Mouse (Mus musculus): ENCODE results near the gene Srebf2.
"Not testable (repeated sequence)": the region's sequence is repeated elsewhere in the genome, so short reads cannot be mapped to it uniquely, and the experiment has no call there.

The Srebf2 gene

DNA sequence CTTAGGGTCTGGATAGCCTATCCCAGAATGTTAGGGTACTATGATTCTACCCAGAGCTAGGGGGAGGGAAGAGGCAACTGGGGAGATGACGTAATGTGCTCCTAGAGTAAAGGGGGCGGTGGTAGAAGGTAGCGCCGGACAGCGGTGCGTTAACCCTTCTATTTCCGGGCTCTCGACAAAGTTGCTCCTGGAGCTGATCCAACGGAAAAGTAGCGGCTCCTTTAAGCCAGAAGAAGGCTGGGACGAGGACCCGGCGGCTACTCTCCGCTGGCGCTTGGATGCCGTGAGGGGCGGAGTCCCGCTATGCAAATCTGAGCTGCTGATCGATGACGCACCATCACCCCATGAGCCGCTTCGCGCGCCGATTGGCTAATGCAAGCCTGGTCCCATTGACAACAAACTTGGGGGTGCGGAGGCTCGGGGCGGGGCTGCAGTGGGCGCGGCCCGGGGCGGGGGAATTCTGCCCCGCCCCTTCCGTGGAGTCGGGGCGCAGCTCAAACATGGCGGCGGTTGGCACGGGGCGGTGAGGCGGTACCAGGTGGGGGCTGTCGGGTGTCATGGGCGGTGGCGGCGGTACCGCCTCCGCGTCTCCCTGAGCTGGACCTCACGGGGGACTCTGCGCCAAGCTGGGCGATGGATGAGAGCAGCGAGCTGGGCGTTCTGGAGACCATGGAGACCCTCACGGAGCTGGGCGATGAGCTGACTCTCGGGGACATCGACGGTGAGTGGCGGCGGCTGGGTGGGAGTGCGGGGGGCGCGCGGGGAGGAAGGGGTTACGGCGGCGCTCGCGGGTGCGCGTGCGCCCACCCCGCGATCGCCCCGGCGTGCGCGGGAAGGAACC, at the start of gene Srebf2:
TSS of gene Srebf2 (plus strand) at position 412 of the 841 bp plus-strand sequence.
- DNase-seq (ENCODE audit: low spot score): peak; percentile 96

DNA sequence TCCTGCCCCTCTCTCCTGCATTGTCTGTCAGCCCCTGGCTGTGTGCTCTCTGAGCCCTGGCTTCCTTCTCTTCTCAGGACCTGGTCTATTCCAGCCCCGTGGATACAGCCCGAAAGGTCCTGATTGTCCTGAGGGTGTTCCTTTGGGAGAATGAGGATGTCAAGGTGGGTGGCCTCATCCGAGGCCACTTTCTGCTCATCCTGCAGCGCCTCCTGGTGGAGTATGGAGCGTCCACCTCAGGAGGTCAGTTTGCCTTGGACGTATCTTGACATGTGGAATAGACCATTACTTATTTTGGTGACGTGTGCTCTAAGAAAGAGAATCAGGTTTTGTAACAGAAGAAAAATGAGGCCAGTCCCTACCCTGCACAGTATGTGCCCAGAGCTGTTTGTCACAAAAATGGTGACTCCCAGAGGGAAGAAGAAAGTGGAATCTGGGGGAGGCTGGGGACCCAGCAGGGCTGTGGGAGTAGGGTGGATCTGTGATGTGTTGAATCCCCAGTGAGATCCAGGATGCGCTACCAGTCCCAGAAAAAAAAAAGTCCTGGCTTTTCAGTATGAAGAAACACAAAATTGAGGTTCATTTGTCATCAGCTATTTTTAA, 39.9 kb upstream of the Srebf2 start:
- peak; percentile 18 for DNase-seq (ENCODE audit: low spot score)

DNA sequence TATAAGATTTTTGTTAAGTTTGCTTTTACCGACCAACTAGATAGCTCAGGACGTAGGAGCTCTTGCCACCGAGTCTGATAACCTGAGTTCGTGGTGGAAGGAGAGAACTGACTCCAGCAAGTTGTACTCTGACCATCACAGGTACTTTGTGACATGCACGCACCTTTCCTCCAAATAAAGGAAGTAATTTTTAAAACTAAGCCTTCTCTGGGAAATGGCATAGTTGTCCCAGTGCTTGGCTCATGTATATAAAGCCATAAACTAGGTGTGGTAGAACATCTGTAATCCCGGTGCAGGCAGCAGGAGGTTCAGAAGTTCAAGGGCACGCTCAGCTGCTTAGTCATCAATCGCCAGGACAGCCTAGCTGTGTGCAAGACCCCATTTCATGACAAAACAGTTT, 26.4 kb upstream of the Srebf2 start:
- no peak for DNase-seq (ENCODE audit: low spot score)

DNA sequence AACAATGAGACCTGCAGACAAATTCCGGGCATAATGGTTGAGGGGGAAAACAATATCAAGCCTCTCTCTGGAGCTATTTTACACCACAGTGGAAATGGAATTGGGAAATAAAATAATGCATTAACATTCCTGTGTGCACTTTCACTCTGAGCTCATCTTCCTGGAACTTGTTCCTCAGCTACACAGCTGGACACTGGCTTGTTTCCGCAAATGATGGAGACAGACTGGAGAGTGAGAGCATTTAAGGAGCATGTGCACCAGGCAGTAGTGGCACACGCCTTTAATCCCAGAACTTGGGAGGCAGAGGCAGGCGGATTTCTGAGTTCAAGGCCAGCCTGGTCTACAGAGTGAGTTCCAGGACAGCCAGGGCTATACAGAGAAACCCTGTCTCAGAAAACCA, 20.3 kb upstream of the Srebf2 start:
- DNase-seq (ENCODE audit: low spot score): not testable (repeated sequence)

DNA sequence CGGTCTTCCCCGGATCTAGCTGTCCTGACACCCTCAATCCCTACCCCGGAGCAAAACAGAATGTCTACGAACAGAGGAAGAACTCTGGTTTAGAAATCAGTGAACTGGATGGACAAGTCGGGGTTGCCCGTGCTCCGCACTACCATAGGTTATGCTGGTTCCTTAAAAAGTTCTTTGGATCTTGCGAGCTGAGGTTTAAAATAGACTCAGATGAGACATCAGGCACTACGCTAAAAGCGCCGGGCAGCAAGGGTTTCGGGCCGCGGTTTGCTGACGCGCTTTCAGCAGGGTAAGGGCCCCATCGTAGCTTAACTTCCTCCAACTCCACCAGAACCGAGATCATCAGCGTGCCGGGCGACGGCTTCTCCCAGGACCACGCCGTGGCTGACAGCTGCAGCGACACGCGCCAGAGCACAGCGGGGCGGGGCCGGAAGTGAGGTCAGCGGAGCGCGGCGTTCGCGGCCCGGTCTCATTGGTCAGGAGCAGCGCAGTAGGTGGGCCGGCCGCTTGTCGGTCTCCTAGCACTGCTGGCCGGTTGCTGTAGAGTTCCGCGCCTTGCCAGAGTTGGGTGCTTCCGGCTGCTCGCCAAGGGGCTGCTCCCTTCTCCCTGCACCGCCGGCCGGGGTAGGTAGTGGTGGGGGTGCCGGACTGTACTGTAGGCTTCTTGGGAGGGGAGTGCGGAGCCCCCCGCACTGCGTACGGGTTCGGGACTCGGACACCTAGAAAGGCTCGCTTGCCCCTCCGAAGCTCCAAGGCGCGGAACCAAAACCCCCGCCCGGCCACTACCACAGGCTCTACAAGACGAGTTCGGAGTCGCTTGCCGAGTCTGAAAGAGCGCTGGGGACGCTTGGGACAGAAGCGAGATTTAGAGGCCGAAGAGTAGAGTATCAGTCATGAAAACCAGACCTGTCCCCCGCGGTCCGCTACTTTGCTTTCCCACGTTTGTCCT, 19.3 kb upstream of the Srebf2 start, which contains the start of gene Ccdc134:
TSS of gene Ccdc134 (plus strand) at position 497 of the 949 bp plus-strand sequence.
- DNase-seq (ENCODE audit: low spot score): peak; percentile 92

DNA sequence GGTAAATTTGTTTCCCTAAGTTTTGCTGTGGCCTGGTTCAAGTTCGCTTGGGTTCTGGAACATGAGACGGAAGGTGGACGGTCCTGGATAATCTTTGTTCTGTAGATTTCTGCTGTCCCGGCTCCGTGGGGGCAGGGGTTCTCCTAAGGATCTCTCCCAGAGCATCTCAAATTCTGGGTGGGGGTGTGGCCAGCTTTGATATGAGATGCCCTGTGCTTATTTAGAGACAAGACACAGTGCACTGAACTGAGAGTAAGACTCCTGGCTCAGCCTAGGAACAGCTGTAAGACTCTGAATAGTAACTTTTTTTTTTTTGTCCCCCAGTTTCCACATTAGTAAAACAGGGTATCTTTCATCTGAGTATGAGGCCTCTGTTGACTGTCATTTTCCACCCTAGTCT, 18.6 kb upstream of the Srebf2 start:
- DNase-seq (ENCODE audit: low spot score): no peak

DNA sequence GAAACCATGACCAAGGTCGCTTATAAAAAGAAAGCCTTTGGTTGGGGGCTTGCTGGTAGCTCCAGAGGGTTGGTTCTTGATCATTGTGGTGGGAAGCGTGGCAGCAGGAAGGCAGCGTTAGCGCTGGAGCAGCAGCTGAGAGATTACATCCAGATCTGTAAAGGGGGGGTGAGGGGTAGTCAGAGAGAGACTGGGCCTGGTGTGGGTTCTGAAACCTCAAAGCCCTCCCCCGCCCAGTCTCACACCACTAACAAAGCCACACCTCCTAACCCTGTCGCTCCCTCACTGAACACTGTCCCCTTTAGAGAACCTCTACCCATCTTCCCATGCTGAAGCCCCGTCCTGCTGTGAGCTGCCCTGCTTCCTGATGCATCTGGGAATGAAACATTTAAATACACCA, 16.4 kb upstream of the Srebf2 start:
- no peak for DNase-seq (ENCODE audit: low spot score)

DNA sequence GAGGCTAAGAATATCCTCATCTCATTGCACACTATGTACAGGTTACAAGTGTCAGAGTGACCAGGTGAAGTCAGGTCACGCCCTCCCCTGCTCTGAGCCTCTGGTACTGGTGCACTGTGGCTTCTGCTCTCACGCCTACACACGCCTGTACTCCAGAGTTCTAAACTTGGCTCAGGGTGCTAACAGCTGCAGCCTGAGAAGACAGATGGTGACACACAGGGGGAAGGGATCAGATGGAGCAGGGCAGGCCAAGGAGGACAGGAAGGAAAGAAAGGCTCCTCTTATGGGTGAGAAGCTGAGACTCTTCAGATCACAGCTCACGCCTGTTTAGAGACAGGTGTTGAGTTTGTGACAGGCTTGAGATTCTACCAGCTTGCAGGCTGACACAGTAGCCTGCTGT, 11.6 kb upstream of the Srebf2 start:
- no peak for DNase-seq (ENCODE audit: low spot score)

DNA sequence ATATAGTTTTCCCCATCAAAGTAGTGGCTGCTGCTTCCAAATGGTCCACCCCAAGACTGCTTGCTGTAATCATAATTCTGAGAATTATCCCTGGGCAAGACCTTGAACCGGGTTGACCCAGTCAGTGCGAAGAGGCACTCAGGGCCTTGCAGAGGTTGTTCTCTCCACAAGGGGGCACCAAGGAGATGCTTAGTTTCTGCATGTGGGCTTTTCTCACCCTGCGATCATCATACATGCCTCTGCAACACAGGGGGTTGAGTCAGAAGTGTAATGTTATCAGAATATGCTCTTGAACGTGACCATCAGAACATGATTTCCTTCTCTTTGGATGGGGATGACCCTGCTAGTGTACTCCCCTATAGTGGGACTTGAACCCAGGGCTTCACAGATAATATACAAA, 8.4 kb upstream of the Srebf2 start:
- peak; percentile 71 for DNase-seq (ENCODE audit: low spot score)

DNA sequence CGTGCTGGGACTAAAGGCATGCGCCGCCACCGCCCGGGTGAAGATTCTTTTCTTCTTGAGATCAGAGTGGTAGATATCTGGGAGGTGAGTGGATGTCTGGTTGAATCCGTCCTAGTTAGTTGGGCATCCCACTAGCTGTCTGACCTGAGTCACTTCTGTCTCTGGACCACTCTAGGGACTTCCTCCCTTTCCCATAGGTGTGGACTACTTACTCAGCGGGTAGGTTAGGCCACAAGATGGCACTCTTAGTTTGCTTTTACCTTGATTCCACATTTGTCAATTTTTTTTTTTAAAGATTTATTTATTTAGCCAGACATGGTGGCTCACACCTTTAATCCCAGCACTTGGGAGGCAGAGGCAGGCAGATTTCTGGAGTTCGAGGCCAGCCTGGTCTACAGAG, 7.8 kb upstream of the Srebf2 start:
- DNase-seq (ENCODE audit: low spot score): no peak

DNA sequence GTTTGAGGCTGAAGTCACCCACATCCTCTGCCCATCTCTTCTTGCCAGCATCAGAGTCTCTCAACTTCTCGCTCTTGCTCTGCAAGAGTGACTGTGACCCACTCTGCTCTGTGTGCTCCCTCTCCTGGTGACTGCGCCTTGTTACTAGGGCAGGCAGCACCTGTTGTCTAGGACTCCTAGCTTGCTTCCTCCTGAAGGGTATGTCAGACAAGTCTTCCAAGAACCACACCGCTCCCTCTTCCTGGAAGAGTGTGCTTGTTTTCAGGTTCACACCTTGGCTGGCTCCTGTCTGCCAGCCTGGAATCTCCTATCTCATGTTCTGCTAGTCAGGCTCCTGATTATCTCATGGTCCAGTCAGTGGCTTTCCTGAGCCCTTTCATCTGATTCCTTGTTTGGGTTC, 6.6 kb upstream of the Srebf2 start:
- DNase-seq (ENCODE audit: low spot score): no peak

DNA sequence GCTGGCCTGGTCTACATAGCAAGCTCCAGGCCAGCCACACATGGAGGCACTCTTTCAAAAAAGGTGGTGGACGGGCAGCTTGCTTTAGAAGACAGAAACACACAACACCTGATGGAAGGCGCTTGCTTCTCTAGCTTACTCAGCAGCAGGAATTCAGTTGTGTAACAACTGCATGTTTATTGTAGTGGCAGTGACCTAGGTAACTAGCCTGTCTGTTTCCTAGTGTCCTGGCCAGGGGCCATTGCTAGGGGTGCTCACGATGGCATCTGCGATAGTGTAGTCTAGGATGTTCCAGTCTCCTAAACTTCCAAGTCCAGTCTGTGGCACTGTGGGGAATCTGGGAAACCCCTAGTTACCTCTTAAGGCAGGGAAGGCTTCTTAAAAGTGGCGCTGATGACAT, 2.8 kb upstream of the Srebf2 start:
- DNase-seq (ENCODE audit: low spot score): no peak

DNA sequence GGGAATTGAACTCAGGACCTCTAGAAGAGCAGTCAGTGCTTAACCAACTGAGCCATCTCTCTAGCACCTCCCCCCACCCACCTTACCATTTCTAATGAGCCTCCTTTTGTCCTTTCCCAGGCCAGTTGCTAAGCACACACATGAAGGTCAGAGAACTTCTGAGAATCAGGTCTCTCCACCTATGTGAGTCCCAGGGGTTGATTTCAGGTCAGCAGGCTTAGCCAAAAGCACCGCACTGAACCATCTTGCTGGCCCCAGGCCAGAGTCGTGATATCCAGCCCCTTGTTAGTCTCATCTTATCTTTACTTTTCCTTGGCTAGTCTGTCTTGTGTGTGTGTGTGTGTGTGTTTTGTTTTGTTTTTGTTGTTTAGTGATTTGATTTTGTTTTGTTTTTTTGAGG, 1.6 kb upstream of the Srebf2 start:
- no peak for DNase-seq (ENCODE audit: low spot score)

DNA sequence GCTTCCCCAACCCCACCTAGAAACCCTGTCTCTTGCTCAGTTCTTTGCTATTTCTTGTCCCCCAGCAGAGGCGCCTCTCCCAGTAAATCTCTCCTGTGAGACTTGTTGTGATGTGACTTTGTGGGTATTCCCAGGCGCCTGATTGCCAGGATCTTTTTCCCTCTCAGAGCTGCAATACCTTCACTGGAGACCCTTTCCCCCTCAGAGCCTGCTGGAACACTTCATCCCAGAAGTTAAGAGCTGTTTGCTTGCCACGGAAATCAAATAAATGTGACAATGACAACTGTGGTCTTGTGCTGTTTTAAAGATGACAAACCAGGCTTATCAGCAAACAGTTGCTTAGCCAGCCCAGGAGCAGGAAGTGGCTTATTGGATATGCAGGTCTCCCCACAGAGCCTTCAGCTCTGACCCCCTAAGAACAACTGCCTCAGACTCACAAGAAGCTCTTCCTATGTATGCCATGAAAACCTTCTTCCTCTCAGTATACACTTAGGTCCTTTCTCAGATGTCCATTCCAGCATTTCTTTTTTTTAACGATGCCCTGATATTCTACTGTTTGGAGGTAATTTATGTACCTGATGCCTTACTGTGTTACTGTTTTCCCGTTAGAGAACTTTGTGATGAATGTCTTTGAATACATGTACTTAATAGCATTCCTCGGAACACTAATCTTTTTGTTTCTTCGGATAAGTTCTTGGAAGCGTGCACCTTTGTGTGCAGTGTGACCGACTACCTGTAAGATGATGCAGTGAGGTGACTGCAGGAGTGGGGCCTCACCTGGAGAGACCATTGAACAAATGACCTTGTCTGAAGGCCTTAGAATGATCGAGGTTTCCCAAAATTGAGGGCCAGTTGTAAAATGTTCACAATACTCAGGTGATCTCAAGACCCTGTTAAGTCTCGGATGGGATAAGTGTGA, 871 bp upstream of the Srebf2 start:
- no peak for DNase-seq (ENCODE audit: low spot score)

DNA sequence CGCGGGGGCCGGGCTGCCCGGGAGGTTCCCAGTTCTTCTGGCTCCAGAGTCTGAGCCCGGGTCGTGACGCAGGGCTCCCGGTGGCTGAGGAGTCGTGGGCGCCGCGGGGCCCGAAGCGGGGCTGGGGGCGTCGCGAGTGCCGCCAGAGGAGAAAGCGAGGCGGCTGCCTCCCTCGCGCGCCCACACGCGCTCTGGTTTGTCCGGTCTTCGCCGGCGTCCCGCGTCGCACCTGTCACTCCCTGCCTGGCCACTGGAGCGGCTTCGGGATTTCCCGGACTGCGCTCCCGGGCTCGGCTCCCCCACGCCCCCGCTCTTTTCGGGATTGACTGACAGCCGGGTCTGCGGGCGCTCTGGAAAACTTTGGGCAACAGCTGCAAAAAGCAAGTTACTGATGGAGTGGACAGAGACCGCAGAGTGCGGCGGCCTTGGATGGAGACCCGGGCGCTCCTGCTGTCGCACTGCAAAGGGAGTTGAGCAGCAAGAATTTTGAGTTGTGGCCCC, 680 bp downstream of the Srebf2 start:
- DNase-seq (ENCODE audit: low spot score): no peak

DNA sequence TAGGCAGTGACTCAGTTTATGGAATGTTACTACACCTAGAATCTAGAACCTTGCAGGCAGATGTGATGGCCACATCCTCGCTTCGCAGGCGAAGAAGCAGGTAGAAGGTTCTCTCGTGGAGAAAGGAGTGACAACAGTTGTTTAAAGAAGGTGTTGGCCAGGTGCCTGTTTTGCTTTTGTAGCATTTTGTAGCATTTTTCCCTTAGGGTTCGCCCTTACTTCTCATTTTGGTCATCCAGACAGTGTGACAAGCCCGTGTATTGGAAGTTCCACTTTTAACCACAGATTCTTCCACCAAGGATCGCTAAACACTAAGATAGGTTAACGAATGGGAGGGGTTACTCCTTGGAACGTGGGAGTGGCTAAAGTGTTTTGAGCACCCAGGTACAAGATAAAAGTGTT, 1.5 kb downstream of the Srebf2 start:
- no peak for DNase-seq (ENCODE audit: low spot score)

DNA sequence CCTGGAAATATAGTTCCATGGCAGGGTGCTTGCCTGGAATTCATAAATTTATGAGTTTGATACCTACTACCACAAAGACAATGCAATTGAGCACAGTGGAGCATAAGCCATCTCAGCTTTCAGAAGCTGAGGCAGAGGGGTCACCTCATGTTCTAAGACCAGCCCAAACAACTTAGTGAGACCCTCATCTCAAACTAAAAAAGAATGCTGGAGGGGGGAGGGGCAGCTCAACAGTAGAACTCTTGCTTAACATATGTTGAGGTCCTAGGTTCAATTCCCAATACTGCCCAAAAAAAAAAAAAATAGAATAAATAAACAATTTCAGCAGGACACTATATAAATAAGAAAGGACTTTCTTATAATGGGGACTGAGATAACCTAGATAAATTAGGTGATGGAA, 3.1 kb downstream of the Srebf2 start:
- DNase-seq (ENCODE audit: low spot score): no peak

DNA sequence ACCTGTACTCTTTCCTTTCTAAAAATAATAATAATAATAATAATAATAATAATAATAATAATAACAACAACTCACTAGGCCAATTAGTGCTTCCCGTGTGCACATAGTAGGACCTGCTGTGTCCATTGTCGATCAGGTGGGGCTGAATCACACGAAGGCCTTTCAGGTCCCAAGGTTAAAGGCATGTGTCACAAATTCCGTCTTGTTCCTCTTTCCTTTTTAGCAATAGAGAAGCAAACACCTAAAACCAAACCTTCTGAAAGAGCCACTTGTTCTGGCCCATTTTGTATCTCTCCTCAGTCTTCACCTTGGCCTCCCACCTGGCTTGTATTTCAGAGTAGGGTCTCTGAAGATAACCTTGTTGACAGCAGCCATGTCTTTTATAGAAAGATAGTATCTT, 4.2 kb downstream of the Srebf2 start:
- no peak for DNase-seq (ENCODE audit: low spot score)

DNA sequence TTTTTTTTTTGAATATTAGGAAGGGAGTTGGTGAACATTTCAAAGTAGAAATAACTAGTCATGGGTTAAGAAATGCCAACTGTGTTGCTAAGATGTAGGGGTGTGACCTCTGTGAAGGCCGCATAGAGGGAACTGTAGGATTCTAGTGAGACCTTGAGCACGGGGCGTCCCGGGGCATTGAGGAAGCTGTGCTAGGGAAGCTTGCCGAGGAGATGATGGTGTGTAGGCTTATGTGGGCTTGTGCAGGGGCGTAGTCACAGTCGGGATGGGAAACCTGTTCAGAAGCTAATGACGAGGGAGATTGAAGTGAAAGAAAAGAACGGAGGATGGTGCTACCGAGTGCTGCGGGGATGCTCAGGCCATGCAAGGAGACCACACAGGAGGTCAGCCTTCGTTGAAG, 5.0 kb downstream of the Srebf2 start:
- DNase-seq (ENCODE audit: low spot score): no peak

DNA sequence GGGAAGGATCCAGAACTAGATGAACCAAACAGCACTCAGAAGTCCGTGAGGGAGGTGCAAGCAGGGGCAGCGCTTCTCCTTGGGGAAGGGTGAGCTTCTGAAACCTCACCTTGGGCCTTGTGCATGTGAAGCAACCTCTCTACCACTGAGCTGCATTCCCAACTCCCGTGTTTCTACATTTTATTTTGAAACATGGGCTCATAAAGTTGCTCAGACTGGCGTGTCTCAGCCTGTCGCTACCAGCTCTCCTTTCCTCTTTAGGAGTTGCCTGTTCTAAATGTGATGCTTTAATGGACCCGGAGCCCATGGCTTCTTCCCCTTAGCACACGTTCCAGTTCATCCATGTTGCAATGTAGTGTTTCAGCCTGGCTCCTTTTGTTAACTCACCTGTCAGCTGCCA, 5.5 kb downstream of the Srebf2 start:
- DNase-seq (ENCODE audit: low spot score): no peak

DNA sequence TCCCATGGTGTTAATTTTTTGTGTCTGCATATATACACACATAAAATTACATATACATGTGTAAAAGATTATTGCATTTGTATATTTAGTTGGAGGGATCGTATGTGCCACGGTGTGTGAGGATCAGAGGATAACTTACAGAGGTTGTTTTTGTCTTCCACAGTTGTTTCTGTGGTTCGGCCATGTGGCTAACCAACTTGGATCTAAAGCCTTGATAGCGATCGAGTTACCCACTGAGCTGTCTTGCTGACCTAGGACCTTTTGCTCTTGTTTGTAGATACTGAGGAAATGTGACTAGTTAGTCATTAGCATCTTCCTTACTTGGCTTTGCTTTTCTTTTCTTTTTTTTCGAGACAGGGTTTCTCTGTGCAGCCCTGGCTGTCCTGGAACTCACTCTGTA, 9.3 kb downstream of the Srebf2 start:
- DNase-seq (ENCODE audit: low spot score): no peak
